Mouse (Mus musculus) spleen, adult 10 weeks (tissue): ENCODE data around the gene Cd244a. TPM values are rescaled to one million over a fixed set of nuclear protein-coding genes. Genes with fewer than 3 reads are reported as not detected.

Source experiments
- polyA plus RNA-seq: library from polyadenylated mRNA; stranded (reverse); fragments of 350-450 nt; fragmentation: Illumina TruSeq; extraction: RNeasy Lipid Tissue Mini Kit (QIAGEN cat#74804); gene quantifications from one replicate; pipeline ENCODE4 v1.2.3, GENCODE M21; 2015; ENCODE audit warnings: low replicate concordance; ENCODE audit not compliant: insufficient read depth

Cd244a gene
- polyA plus RNA-seq: 43.6 TPM

GRCm38 (mm10) chr1:171558898-171559297, at the start of gene Cd244a:
Gene Cd244a (plus strand): TSS chr1:171559193.

GRCm38 (mm10) chr1:171535194-171535593, 23.8 kb upstream of the Cd244a start, which contains the start of gene Itln1:
Gene Itln1 (minus strand): TSS chr1:171535294.

GRCm38 (mm10) chr1:171607176-171607575, 48.2 kb downstream of the Cd244a start, which contains the start of gene Ly9:
Gene Ly9 (minus strand): TSS chr1:171607410.

GRCm38 (mm10) chr1:171652734-171653133, 93.7 kb downstream of the Cd244a start, which contains the start of gene Slamf7:
Gene Slamf7 (minus strand): TSS chr1:171653035.

Other genes with a start within 250 kb of the Cd244a start
- gene Dedd, start 230.0 kb upstream of the Cd244a start, polyA plus RNA-seq: 31.1 TPM
- 43.5 TPM for gene Nit1, start 213.5 kb upstream of the Cd244a start, polyA plus RNA-seq
- gene Pfdn2, start 213.5 kb upstream of the Cd244a start, polyA plus RNA-seq: 72.7 TPM
- not detected for gene Klhdc9, start 198.4 kb upstream of the Cd244a start, polyA plus RNA-seq
- 1.7 TPM for gene Nectin4, start 189.1 kb upstream of the Cd244a start, polyA plus RNA-seq
- 257 TPM for gene Arhgap30, start 170.2 kb upstream of the Cd244a start, polyA plus RNA-seq
- 64.6 TPM for gene Usf1, start 147.9 kb upstream of the Cd244a start, polyA plus RNA-seq
- 12.3 TPM for gene Tstd1, start 140.3 kb upstream of the Cd244a start, polyA plus RNA-seq
- 14.6 TPM for gene F11r, start 121.7 kb upstream of the Cd244a start, polyA plus RNA-seq
- 4.5 TPM for gene Alyref2, start 55.7 kb upstream of the Cd244a start, polyA plus RNA-seq
- gene Itln1, start 23.9 kb upstream of the Cd244a start, polyA plus RNA-seq: not detected
- gene Ly9, start 48.2 kb downstream of the Cd244a start, polyA plus RNA-seq: 142 TPM
- gene Slamf7, start 93.8 kb downstream of the Cd244a start, polyA plus RNA-seq: 85.5 TPM
- gene Cd48, start 122.8 kb downstream of the Cd244a start, polyA plus RNA-seq: 307 TPM
- gene Slamf1, start 207.9 kb downstream of the Cd244a start, polyA plus RNA-seq: 19.8 TPM